Mouse (Mus musculus) ES-Bruce4 (cell line): ENCODE measurements at regions not wholly inside any gene's neighbourhood (a gene's known extent, or its start where the extent isn't known, plus 50 kb on each side); places are given as distances from the start of the nearest gene placed in this dataset.

Source experiments
- EP300 ChIP-seq: IDR thresholded peaks from 2 replicates; pipeline ENCODE4 v1.6.1; 2011; ENCODE audit warnings: low read depth, low read length; ENCODE audit not compliant: insufficient read depth
- POLR2A ChIP-seq: IDR thresholded peaks from one replicate; pipeline ENCODE4 v1.8.1; 2011; ENCODE audit warnings: low read length; ENCODE audit not compliant: insufficient read depth

DNA sequence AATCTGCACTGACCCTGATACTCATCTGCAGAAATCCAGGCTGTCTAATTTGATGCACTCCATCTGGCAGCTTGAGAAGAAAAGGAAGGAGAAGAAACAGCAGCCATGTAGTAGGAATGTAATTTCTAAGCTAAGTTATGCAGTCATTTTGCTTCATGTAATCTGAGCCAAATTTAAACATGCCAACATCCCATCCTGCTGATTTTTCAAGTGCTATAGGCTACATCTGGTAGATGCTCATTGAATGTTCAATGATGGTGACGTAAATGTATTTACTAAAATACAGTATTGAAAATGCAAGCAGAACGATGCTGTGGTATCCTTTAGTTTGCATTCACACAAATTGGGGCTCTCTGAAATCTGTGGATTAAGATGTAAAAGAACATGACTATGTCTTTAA lies 52.1 kb upstream of the Dhx15 start:
- no peak for TF ChIP-seq EP300
- no peak for TF ChIP-seq POLR2A
